Mouse (Mus musculus) bone marrow macrophage, adult 2 months (primary cell): ENCODE results near the gene Dyrk4.

ENCODE experiments used
- CTCF ChIP-seq: IDR thresholded peaks from 2 replicates; pipeline ENCODE4 v1.5.1; 2012; ENCODE audit warnings: low read depth, mild to moderate bottlenecking, low read length, moderate library complexity
- POLR2A ChIP-seq: IDR thresholded peaks from 2 replicates; pipeline ENCODE4 v1.6.1; 2012; ENCODE audit warnings: mild to moderate bottlenecking, low read depth, low read length, borderline replicate concordance

GRCm38 (mm10) chr6:126940451-126940850 is 18.8 kb upstream of the Dyrk4 start:
- TF ChIP-seq CTCF: 0 out of 2 replicates have a peak, but pooled peaks have one; percentile 13
- no peak for TF ChIP-seq POLR2A
